Mouse (Mus musculus) embryonic facial prominence, embryonic 13.5 days (tissue): Measurements from ENCODE around the gene Scp2. TPM values are rescaled to one million over a fixed set of nuclear protein-coding genes. Genes with fewer than 3 reads are reported as not detected.

Source experiments
- ATAC-seq: fragments of 200-750 bp; cut with Nextera tagmentation; 2 replicates; pipeline ENCODE4 v1.8.0; 2017; ENCODE audit warnings: low read depth; ENCODE audit not compliant: insufficient number of reproducible peaks, insufficient read depth, low FRiP score, low TSS enrichment
- H3K27ac ChIP-seq: fragments of 300-500 bp; sonication (generic); 2 replicates; pipeline ENCODE4 v1.5.1; 2015; ENCODE audit warnings: moderate library complexity, mild to moderate bottlenecking, inconsistent platforms
- H3K27me3 ChIP-seq: fragments of 300-500 bp; sonication (generic); 2 replicates; pipeline ENCODE4 v1.6.1; 2015; ENCODE audit warnings: mild to moderate bottlenecking, inconsistent platforms
- H3K36me3 ChIP-seq: fragments of 300-500 bp; sonication (generic); 2 replicates; pipeline ENCODE4 v1.6.1; 2015; ENCODE audit warnings: mild to moderate bottlenecking, inconsistent platforms
- H3K4me1 ChIP-seq: fragments of 300-500 bp; sonication (generic); 2 replicates; pipeline ENCODE4 v1.6.1; 2015; ENCODE audit warnings: inconsistent platforms
- H3K4me2 ChIP-seq: fragments of 300-500 bp; sonication (generic); 2 replicates; pipeline ENCODE4 v1.6.1; 2015; ENCODE audit warnings: moderate library complexity, mild to moderate bottlenecking, inconsistent platforms
- H3K4me3 ChIP-seq: fragments of 300-500 bp; sonication (generic); 2 replicates; pipeline ENCODE4 v1.5.1; 2015; ENCODE audit warnings: mild to moderate bottlenecking, inconsistent platforms
- H3K9ac ChIP-seq: fragments of 300-500 bp; sonication (generic); 2 replicates; pipeline ENCODE4 v1.6.1; 2015; ENCODE audit warnings: mild to moderate bottlenecking, inconsistent platforms
- H3K9me3 ChIP-seq: fragments of 300-500 bp; sonication (generic); 2 replicates; pipeline ENCODE4 v1.6.1; 2016; ENCODE audit warnings: inconsistent platforms
- WGBS: fragments of 180-500 bp; shearing (Covaris S2); methylation state at CpG from one replicate; pipeline ENCODE4 v1.1.7; 2015; ENCODE audit warnings: mixed read lengths; 5-methylcytosine and 5-hydroxymethylcytosine counted together
- polyA plus RNA-seq: library from polyadenylated mRNA; unstranded; fragments of >200 nt; fragmentation: Nextera tagmentation; extraction: Ambion mirVana; gene quantifications from 2 replicates; pipeline ENCODE4 v1.2.1, GENCODE M21; 2015

The Scp2 gene
- polyA plus RNA-seq, 1 experiment from 2014 or later = 176 TPM

GRCm38 (mm10) chr4:108030888-108031501 is 113.8 kb downstream of the Scp2 start:
- peak overlapping the region; percentile 67 for H3K4me3 ChIP-seq
- no peak overlapping the region for H3K27ac ChIP-seq
- no peaks in the 10 kb centered on the region for H3K9me3 ChIP-seq
- H3K36me3 ChIP-seq = no peaks in the 10 kb centered on the region
- H3K4me1 ChIP-seq = peaks cover 20% of the 10 kb centered on the region
- H3K9ac ChIP-seq = peak overlapping the region; percentile 78
- peaks cover 48% of the 10 kb centered on the region for H3K27me3 ChIP-seq
- ATAC-seq = 0 out of 2 replicates have a peak, but pooled peaks have one; percentile 16
- WGBS = 1% methylated on average over 22 of the region's 22 CpGs
- peak overlapping the region; percentile 90 for H3K4me2 ChIP-seq

DNA sequence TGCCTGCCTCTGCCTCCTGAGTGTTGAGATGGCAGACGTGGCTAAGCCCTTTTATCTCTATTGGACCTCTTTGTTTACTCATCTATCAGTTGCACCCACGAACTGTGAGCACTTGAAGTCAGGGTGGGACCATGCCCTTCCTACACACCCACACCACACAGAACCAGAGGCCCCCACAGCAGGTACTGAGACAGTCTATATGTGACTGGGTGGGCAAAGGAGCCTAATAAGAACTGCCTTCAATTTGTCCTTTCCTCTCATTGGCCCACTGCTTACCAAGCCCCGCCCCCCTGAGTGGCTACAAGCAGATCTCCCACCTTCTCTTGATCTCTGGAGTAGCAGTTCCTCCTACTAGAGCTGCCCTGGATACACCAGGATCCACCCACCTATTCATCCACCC is 118.6 kb downstream of the Scp2 start:
- H3K36me3 ChIP-seq = no peaks in the 10 kb centered on the region
- H3K4me1 ChIP-seq = peaks cover 13% of the 10 kb centered on the region
- H3K4me3 ChIP-seq = no peak overlapping the region
- H3K27ac ChIP-seq = no peak overlapping the region
- no peaks in the 10 kb centered on the region for H3K9me3 ChIP-seq
- WGBS = 54% methylated on average over 3 of the region's 3 CpGs
- ATAC-seq = no peak
- H3K27me3 ChIP-seq = peaks cover 22% of the 10 kb centered on the region
- H3K9ac ChIP-seq = no peak overlapping the region
- no peak overlapping the region for H3K4me2 ChIP-seq

GRCm38 (mm10) chr4:108025269-108025668 is 119.5 kb downstream of the Scp2 start:
- ATAC-seq = no peak

DNA sequence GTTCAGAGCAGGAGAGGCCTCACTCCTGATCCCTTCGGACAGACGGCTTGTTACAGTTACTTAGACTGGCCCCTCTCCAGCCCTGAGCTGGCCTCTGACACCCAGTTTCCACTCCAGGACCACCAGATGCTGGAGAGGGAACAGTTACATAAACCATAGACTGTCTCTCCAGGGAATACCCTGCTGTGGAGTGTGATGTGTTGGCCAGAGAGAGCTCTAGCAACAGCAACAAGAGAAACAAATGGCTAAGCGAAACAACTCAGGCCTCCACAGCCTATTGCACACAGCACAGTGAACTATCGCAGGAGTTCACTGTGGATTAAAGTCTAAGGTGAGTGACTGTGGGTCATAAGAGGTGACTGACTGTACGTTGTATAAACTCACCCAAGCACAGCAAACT is 120.2 kb downstream of the Scp2 start:
- peaks cover 3% of the 10 kb centered on the region; the same call in 1 of the 2 replicates for H3K4me1 ChIP-seq
- no peaks in the 10 kb centered on the region for H3K36me3 ChIP-seq
- WGBS = 60% methylated on average over 5 of the region's 5 CpGs

More at GRCm38 (mm10) chr4:108025269-108025668, 119.5 kb downstream of the Scp2 start:
- Histone ChIP-seq H3K27ac (no peak overlapping the region), H3K4me2 (peak overlapping the region; percentile 28; the same call in 1 of the 2 replicates), H3K9ac (no peak overlapping the region), H3K36me3 (no peaks in the 10 kb centered on the region), H3K27me3 (peaks cover 13% of the 10 kb centered on the region), H3K4me3 (no peak overlapping the region), H3K4me1 (peaks cover 4% of the 10 kb centered on the region), H3K9me3 (no peaks in the 10 kb centered on the region)
- whole genome bisulfite sequencing = 1% methylated on average over 10 of the region's 10 CpGs

DNA sequence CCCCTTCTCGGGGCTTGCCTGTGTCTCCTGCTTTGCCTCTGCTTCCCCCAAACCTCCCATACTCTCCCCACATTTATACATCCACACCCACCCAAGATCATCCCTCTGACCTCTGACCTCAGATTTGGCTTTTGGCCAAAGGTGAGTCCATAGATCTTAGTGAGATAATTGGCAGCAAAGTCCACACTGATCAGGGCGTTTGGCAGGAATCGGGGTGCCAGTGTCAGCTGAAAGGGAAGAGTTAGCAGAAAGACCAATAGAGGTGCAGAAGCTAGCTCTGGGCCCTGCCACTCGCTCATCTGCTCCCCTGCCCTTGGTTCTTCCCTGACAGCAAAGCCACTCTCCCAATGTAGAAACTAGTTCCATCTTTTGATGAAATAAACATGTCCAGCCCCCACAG is 121.6 kb downstream of the Scp2 start:
- peaks cover 13% of the 10 kb centered on the region for H3K4me1 ChIP-seq
- H3K4me2 ChIP-seq = no peak overlapping the region
- H3K27me3 ChIP-seq = no peaks in the 10 kb centered on the region
- no peaks in the 10 kb centered on the region for H3K36me3 ChIP-seq
- H3K4me3 ChIP-seq = no peak overlapping the region
- H3K9ac ChIP-seq = no peak overlapping the region
- H3K27ac ChIP-seq = no peak overlapping the region
- 77% methylated on average over 4 of the region's 4 CpGs for whole genome bisulfite sequencing
- ATAC-seq = no peak
- H3K9me3 ChIP-seq = no peaks in the 10 kb centered on the region

More for the DNA sequence above, 120.2 kb downstream of the Scp2 start:
- peaks cover 7% of the 10 kb centered on the region for H3K27me3 ChIP-seq
- ATAC-seq = no peak
- no peak overlapping the region for H3K4me3 ChIP-seq
- H3K27ac ChIP-seq = no peak overlapping the region
- no peak overlapping the region for H3K9ac ChIP-seq
- no peaks in the 10 kb centered on the region for H3K9me3 ChIP-seq
- H3K4me2 ChIP-seq = no peak overlapping the region

DNA sequence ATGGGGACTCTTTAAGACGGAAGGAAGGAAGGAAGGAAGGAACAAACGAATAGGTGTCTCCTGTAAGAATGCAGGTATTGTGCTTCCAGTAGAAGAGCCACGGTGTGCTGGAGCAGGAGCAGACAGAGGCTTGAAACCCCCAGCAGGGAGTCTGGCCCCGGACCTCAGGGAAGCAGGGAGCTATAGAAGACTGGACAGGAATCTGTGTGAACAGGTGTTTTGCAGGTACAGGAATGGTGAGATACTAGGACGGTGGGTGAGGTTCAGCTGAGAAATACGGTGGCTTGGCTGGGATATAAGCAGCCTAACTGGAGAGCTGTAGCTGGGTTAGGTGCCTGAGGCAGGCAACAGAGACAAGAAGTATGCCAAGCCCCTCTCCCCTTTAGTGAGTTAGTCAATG is 124.6 kb downstream of the Scp2 start:
- no peaks in the 10 kb centered on the region for H3K27me3 ChIP-seq
- no peak overlapping the region for H3K4me3 ChIP-seq
- 80% methylated on average over 6 of the region's 6 CpGs for WGBS
- no peaks in the 10 kb centered on the region for H3K36me3 ChIP-seq
- H3K27ac ChIP-seq = no peak overlapping the region
- no peaks in the 10 kb centered on the region for H3K9me3 ChIP-seq
- no peak for ATAC-seq
- H3K4me2 ChIP-seq = no peak overlapping the region
- no peak overlapping the region for H3K9ac ChIP-seq
- H3K4me1 ChIP-seq = peaks cover 11% of the 10 kb centered on the region

- Histone ChIP-seq H3K27ac (no peak overlapping the region), H3K4me2 (no peak overlapping the region), H3K4me3 (no peak overlapping the region), H3K27me3 (no peaks in the 10 kb centered on the region), H3K4me1 (peaks cover 19% of the 10 kb centered on the region), H3K9me3 (no peaks in the 10 kb centered on the region), H3K9ac (no peak overlapping the region), H3K36me3 (no peaks in the 10 kb centered on the region)
- ATAC-seq = no peak
- 44% methylated on average over 14 of the region's 14 CpGs for WGBS
Observed at GRCm38 (mm10) chr4:108018961-108019921, 125.6 kb downstream of the Scp2 start.

DNA sequence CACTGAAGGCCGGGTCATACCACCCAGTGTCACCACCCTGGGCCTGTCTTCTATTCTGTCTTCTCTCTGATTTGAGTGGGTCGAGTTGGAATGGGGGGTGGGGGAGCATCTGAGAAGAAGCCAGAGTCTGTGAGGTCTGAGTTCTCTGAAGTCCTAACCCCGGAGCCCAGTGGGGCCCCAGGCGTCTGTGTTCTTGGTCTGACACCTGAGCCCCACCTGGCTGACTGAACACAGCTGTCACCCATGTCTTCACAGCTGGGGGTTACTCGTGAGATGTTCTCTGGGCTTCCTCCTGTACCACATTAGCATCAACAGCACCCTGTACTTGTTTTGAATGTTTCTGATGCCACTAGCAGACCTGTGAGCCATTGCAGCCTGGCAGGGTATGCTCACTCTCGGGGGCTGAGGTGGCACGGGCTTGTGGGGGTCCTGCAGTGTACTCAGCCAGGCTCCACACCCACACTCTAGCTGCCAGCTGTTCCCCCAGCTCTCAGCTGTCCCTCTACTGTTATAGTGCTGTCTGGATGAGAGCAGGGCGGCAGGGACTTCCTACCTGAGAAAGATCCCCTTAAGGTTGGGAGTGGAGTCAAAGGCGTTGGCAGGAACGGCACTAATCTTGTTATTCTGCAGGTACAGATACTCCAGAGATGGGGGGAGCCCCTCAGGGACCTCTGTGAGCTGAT is 126.4 kb downstream of the Scp2 start:
- Histone ChIP-seq H3K9ac (no peak overlapping the region), H3K4me1 (peaks cover 19% of the 10 kb centered on the region), H3K4me3 (no peak overlapping the region), H3K36me3 (no peaks in the 10 kb centered on the region), H3K9me3 (no peaks in the 10 kb centered on the region), H3K27ac (no peak overlapping the region; the same call in 1 of the 2 replicates), H3K27me3 (no peaks in the 10 kb centered on the region), H3K4me2 (no peak overlapping the region)
- 35% methylated on average over 10 of the region's 10 CpGs for WGBS
- no peak for ATAC-seq

DNA sequence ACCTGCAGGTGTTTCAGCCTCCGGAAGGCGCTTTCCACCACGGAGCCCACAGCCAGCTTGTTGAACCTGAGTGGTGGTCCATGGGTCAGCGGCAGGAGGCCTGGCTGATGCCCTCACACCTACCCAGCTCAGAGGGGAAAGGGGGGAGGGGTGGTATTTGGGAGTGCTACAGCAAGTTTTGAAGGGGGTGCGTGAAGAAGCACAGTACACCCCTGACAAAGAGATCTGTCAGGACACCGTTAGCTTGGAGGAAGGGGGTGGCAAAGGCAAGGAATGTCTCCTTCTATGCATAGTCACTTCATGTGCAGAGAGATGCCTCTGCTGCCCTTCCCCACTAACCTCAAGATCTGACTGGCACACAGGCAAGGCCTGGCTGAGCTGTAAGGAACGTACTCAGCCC is 127.0 kb downstream of the Scp2 start:
- H3K27me3 ChIP-seq = no peaks in the 10 kb centered on the region
- peaks cover 19% of the 10 kb centered on the region for H3K4me1 ChIP-seq
- H3K4me2 ChIP-seq = no peak overlapping the region
- H3K4me3 ChIP-seq = no peak overlapping the region
- H3K27ac ChIP-seq = no peak overlapping the region
- H3K9ac ChIP-seq = no peak overlapping the region
- no peaks in the 10 kb centered on the region for H3K9me3 ChIP-seq
- H3K36me3 ChIP-seq = no peaks in the 10 kb centered on the region
- 76% methylated on average over 7 of the region's 7 CpGs for WGBS
- ATAC-seq = no peak

GRCm38 (mm10) chr4:108016321-108016720 is 128.5 kb downstream of the Scp2 start:
- 77% methylated on average over 3 of the region's 3 CpGs for WGBS
- H3K4me2 ChIP-seq = no peak overlapping the region
- H3K36me3 ChIP-seq = no peaks in the 10 kb centered on the region
- ATAC-seq = no peak
- no peak overlapping the region for H3K4me3 ChIP-seq
- H3K4me1 ChIP-seq = peaks cover 19% of the 10 kb centered on the region
- no peak overlapping the region for H3K9ac ChIP-seq
- H3K27me3 ChIP-seq = no peaks in the 10 kb centered on the region
- no peaks in the 10 kb centered on the region for H3K9me3 ChIP-seq
- H3K27ac ChIP-seq = no peak overlapping the region

- Histone ChIP-seq H3K4me2 (no peak overlapping the region), H3K4me3 (no peak overlapping the region), H3K9me3 (no peaks in the 10 kb centered on the region), H3K27me3 (no peaks in the 10 kb centered on the region), H3K27ac (no peak overlapping the region), H3K4me1 (peaks cover 19% of the 10 kb centered on the region), H3K9ac (no peak overlapping the region), H3K36me3 (no peaks in the 10 kb centered on the region)
- no peak for ATAC-seq
- 67% methylated on average over 14 of the region's 14 CpGs for WGBS
Observed at GRCm38 (mm10) chr4:108015067-108015765, 129.6 kb downstream of the Scp2 start.
